Mouse (Mus musculus) spleen, adult 2 months (tissue): ENCODE data around the gene Naif1.

Experiments
- CTCF ChIP-seq: fragments of 200-500 bp; IDR thresholded peaks from 2 replicates; pipeline ENCODE4 v1.5.1; 2011; ENCODE audit warnings: mild to moderate bottlenecking, inconsistent platforms; ENCODE audit not compliant: insufficient read depth, insufficient read length, insufficient replicate concordance; ENCODE audit errors: extremely low read depth
- POLR2A ChIP-seq: fragments of 200-500 bp; IDR thresholded peaks from 2 replicates; pipeline ENCODE4 v1.6.1; 2011; ENCODE audit warnings: low read depth, low read length, inconsistent platforms

GRCm38 (mm10) chr2:32494522-32494921 lies 44.3 kb downstream of the Naif1 start:
- TF ChIP-seq CTCF = no peak
- TF ChIP-seq POLR2A = no peak
